Mouse (Mus musculus) right cerebral cortex, postnatal 10 days (tissue): ENCODE measurements around the gene Mei4.

Experiments used
- DNase-seq, 2 experiments: peaks; one replicate each; pipeline ENCODE4 v3.0.0; 2021; ENCODE audit warnings: low spot score in 2 of 2

Gene Mei4

GRCm38 (mm10) chr9:82160143-82160542 lies 296.7 kb downstream of the Mei4 start:
- DNase-seq: no peak

- DNase-seq: no peak
Measured at GRCm38 (mm10) chr9:82162415-82162814, 298.9 kb downstream of the Mei4 start.

DNA sequence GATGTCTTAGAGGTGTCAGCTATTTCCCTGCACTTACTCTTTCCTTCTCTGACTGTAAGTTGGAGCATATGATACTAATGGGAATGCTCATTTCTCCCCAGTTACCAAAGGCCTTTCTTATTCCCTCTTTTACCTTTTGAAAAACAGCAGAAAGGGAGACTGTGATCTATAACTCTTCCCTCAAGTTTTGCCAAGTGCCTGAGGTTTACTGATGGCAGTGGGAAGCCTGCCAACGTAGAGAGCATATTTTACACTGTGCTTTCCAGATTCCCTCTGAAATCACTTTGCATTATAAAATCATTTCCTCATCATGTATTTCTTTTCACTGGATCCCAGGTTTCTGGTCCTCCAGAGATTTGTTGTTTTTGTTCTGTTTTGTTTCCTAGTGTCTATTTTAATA lies 354.5 kb downstream of the Mei4 start:
- DNase-seq: no peak

GRCm38 (mm10) chr9:82247695-82248445 lies 384.4 kb downstream of the Mei4 start:
- DNase-seq: no peak
